Mouse (Mus musculus) urinary bladder, postnatal 10 days (tissue): ENCODE data around the gene Chchd5.

Experiments used
- DNase-seq: peaks from one replicate; pipeline ENCODE4 v3.0.0; 2022; ENCODE audit warnings: low spot score

Gene Chchd5

GRCm38 (mm10) chr2:129152751-129153150, 23.3 kb downstream of the Chchd5 start:
- no peak for DNase-seq

GRCm38 (mm10) chr2:129164815-129165214, 35.3 kb downstream of the Chchd5 start:
- no peak for DNase-seq

- DNase-seq, result no peak
Measured at GRCm38 (mm10) chr2:129166466-129167463, 37.3 kb downstream of the Chchd5 start.

- no peak for DNase-seq
Measured at GRCm38 (mm10) chr2:129173386-129173785, 43.9 kb downstream of the Chchd5 start.

- DNase-seq, result no peak
Measured at GRCm38 (mm10) chr2:129174474-129174873, 45.0 kb downstream of the Chchd5 start.

GRCm38 (mm10) chr2:129175636-129176035, 46.1 kb downstream of the Chchd5 start:
- DNase-seq, result no peak

GRCm38 (mm10) chr2:129176676-129177420, 47.3 kb downstream of the Chchd5 start:
- DNase-seq, result no peak

GRCm38 (mm10) chr2:129177661-129178060, 48.2 kb downstream of the Chchd5 start:
- no peak for DNase-seq

GRCm38 (mm10) chr2:129178182-129178908, 48.8 kb downstream of the Chchd5 start:
- no peak for DNase-seq

- DNase-seq, result no peak
Measured at GRCm38 (mm10) chr2:129179946-129180853, 50.7 kb downstream of the Chchd5 start.

GRCm38 (mm10) chr2:129181509-129181908, 52.0 kb downstream of the Chchd5 start:
- no peak for DNase-seq

- no peak for DNase-seq
Measured at GRCm38 (mm10) chr2:129182412-129182811, 52.9 kb downstream of the Chchd5 start.

GRCm38 (mm10) chr2:129183561-129184031, 54.1 kb downstream of the Chchd5 start:
- DNase-seq, result no peak
